Mouse (Mus musculus): Measurements from ENCODE around the gene Pigm.

GRCm38 (mm10) chr1:172433012-172433850, 56.9 kb downstream of the Pigm start:
- no peak for TF ChIP-seq POLR2A (IDR thresholded peaks at IDR 0.05; ENCODE audit: low read depth, low read length)
- TF ChIP-seq CTCF (IDR thresholded peaks at IDR 0.05; ENCODE audit: borderline replicate concordance, insufficient read depth, low read length): no peak
